ENCODE assay signal across 8 mouse cellular contexts in the genomic region with DNA sequence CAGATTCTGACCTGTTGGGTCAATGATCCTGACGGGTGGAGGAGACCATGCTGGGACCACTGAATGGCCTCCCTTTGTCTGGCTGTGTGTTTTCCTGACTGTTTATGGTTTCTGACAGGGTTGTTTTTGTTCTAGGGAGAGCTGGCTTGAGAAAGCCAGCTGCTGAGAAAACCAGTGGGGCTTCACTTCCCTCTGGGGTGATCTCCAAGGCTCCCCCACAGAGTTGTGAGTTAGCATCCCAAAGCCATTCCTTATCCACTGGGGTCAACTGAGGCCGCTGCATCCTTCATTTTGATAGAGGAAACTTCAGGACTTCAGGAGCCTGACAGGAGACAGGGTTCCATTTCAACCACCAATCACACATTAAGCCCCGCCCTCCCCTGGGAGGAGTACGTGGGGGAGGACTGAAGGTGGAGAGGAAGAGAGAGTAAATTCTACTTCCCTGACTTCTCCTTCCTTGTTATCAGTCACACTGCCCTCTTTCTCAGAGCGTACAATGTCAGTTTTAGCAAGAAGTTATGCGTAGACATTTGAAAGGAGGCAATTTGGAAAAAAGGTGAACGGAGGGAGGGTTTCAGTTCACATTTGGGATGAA. TPM values are rescaled to one million over a fixed set of nuclear protein-coding genes. Genes with fewer than 3 reads are reported as not detected.
DNase-seq lines count a peak whose midpoint lies in the region; ATAC-seq lines count a peak whose summit lies in the region.

No protein-coding gene starts in this region.

- DNase-seq in adrenal gland, adult 2 months, result peak; percentile 24
- no peak for DNase-seq in adrenal gland, postnatal 25 days
- DNase-seq in induced T-regulatory cell, adult 2 months (ENCODE audit: low read depth), result peak; percentile 21
- DNase-seq in liver, embryonic 13.5 days, result peak; percentile 68
- peak; percentile 50 for DNase-seq in neural tube, embryonic 10.5 days (ENCODE audit: extremely low spot score, low spot score)
- DNase-seq in T-cell, adult 2 months (ENCODE audit: low spot score), result no peak

- H3K9ac ChIP-seq in forebrain, embryonic 13.5 days, result peak overlapping the region; percentile 7
- H3K9ac ChIP-seq in liver, embryonic 13.5 days, result peak overlapping the region; percentile 67

- H3K4me2 ChIP-seq in forebrain, embryonic 13.5 days, result peak overlapping the region; percentile 46
- peak overlapping the region; percentile 81 for H3K4me2 ChIP-seq in liver, embryonic 13.5 days

- H3K27me3 ChIP-seq in forebrain, embryonic 13.5 days, result 0 out of 2 replicates have a peak, but pooled peaks cover 7% of the 10 kb centered on the region
- no peaks in the 10 kb centered on the region for H3K27me3 ChIP-seq in liver, embryonic 13.5 days

- peaks cover 18% of the 10 kb centered on the region for H3K4me1 ChIP-seq in brown adipose tissue, adult 24 weeks (ENCODE audit: control insufficient read depth, insufficient read depth, insufficient read length, low read length)
- H3K4me1 ChIP-seq in forebrain, embryonic 13.5 days, result peaks cover 28% of the 10 kb centered on the region
- peaks cover 45% of the 10 kb centered on the region for H3K4me1 ChIP-seq in liver, embryonic 13.5 days (replicated peaks)

- WGBS in forebrain, embryonic 13.5 days, result 10% methylated on average over 7 of the region's 7 CpGs
- 5% methylated on average over 7 of the region's 7 CpGs for WGBS in liver, embryonic 13.5 days (ENCODE audit: insufficient replicate concordance)

- 0 out of 2 replicates have a peak, but pooled peaks cover under 1% of the 10 kb centered on the region for H3K36me3 ChIP-seq in forebrain, embryonic 13.5 days (ENCODE audit: poor library complexity, severe bottlenecking)
- no peaks in the 10 kb centered on the region for H3K36me3 ChIP-seq in liver, embryonic 13.5 days

- ATAC-seq in forebrain, embryonic 13.5 days, result no peak
- ATAC-seq in liver, embryonic 13.5 days (ENCODE audit: low read depth), result peak; percentile 91

- H3K4me3 ChIP-seq in brown adipose tissue, adult 24 weeks (ENCODE audit: insufficient read depth, low read depth, low read length), result peak overlapping the region; percentile 25; the same call in 1 of the 2 replicates
- H3K4me3 ChIP-seq in forebrain, embryonic 13.5 days, result no peak overlapping the region; the same call in 1 of the 2 replicates
- H3K4me3 ChIP-seq in liver, embryonic 13.5 days (replicated peaks), result peak overlapping the region; percentile 57

- no peaks in the 10 kb centered on the region for H3K9me3 ChIP-seq in forebrain, embryonic 13.5 days (replicated peaks)
- no peaks in the 10 kb centered on the region for H3K9me3 ChIP-seq in liver, embryonic 13.5 days (replicated peaks)

- no peak overlapping the region for H3K27ac ChIP-seq in brown adipose tissue, adult 24 weeks (replicated peaks; ENCODE audit: low read depth, low read length)
- peak overlapping the region; percentile 14; the same call in 1 of the 2 replicates for H3K27ac ChIP-seq in forebrain, embryonic 13.5 days
- H3K27ac ChIP-seq in liver, embryonic 13.5 days, result peak overlapping the region; percentile 76

RNA-seq across cellular contexts. Expression of a gene that starts 49.3 kb away (rescaled TPM):
- total RNA-seq in adrenal gland, adult 2 months (2021), result 1 to 10 TPM; 4.0 to 4.4 TPM
- polyA plus RNA-seq in adrenal gland, adult 2 months (2012; rRNA removed), result 0.42 and 0.45 TPM in 2 replicates
- total RNA-seq in adrenal gland, postnatal 25 days (2021), result 7.5 and 11.1 TPM in 2 replicates
- polyA plus RNA-seq in brown adipose tissue, adult 24 weeks (2012; ENCODE audit: insufficient read depth, insufficient read length, missing spikeins), result 9.6 and 11.1 TPM in 2 replicates
- 39.9 and 44.7 TPM in 2 replicates for polyA plus RNA-seq in forebrain, embryonic 13.5 days (2015; fragmentation: Nextera tagmentation; extraction: Ambion mirVana)
- polyA plus RNA-seq in liver, embryonic 13.5 days (2015; fragmentation: Nextera tagmentation; extraction: Ambion mirVana), result 4.4 and 6.5 TPM in 2 replicates

Comparison
In these comparisons a context has a peak if more than half of its experiments do, and no peak if none do; other contexts are left out.
1. DNase-seq: peak in adrenal gland, adult 2 months (single experiment), induced T-regulatory cell, adult 2 months (single experiment), liver, embryonic 13.5 days (single experiment) and neural tube, embryonic 10.5 days (single experiment); none in adrenal gland, postnatal 25 days (single experiment) and T-cell, adult 2 months (single experiment).